Mouse (Mus musculus) c-Kit-positive CD71-positive TER-119-positive erythroid progenitor cells, embryonic 14.5 days (primary cell): ENCODE results near the gene Cited2.
A peak's percentile ranks its signal among the peaks of the same experiment; 100 is the strongest.

Source experiments
- DNase-seq: peaks from one replicate; pipeline ENCODE4 v3.0.0-alpha.2; 2013; ENCODE audit warnings: low spot score

Cited2 gene

GRCm38 (mm10) chr10:17722653-17723410, at the start of gene Cited2:
Gene Cited2, plus strand, starts transcription at chr10:17723218.
- DNase-seq = peak; percentile 90

GRCm38 (mm10) chr10:17674454-17674853, 48.6 kb upstream of the Cited2 start:
- no peak for DNase-seq

GRCm38 (mm10) chr10:17674869-17675268, 48.1 kb upstream of the Cited2 start:
- DNase-seq = no peak

GRCm38 (mm10) chr10:17676464-17676863, 46.6 kb upstream of the Cited2 start:
- DNase-seq = no peak

- DNase-seq = no peak
These were observed 45.7 kb upstream of the Cited2 start for GRCm38 (mm10) chr10:17677308-17677707.

DNA sequence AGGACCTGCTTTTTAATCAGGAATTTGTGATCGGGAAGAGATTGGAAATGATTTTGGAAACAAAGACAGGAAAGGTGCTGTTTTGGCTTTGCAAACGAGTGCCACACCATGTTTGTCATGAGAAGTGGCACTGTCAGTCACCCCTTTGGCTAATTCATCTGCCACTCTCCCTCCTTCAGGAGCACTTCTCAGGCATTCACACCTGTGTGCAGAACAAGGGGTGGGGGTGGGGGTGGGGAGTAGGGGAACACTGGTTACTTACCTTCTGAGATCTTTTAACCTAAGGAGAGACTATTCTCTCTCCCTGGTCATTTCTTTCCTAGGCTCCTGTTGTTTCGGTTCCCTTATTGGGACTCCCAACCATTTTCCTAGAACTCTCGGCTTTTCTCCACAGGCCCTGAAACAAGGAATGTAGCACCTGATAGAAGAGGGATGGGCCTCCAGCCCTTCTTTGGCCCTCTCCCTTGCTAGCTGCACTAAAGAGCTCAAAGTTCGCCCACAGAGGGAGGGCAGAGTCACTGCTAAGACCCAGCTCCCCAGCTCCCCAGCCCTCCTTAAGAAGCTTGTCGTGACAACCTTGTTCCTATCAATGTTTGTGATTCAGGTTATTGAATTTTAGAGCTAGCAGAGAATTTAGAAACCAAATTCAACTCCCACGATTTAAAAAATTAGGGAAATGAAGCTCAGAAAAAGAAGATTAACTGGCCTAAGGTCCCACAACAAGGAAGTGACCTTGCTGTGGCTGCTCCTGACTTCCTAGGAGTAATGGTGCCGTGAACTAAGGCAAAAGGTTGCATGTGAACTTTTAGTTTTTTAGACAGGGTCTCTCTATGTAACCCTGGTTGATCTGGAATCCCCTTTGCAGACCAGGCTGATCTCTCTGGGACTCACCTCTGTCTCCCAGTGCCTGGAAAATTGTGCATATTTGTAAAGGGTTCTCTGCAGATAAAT, 42.3 kb upstream of the Cited2 start:
- no peak for DNase-seq

DNA sequence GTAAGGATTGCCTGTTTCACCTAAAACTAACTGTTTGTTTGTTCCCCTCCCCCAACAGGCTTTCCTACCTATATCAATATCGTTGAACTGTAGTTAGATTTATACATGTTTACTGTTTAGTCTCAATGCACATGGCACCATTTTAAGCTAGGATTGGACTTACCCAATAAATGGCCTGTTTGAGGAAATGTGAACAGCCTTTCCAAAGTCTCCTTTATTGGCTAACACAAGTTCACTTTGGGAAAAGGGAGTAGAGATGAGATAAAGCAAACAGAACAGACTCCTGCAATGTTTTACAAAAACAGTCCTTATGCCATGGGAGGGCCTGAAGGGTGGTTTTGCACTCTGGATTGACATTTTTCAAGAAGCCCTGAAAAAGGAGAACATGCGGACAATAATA, 41.6 kb upstream of the Cited2 start:
- no peak for DNase-seq

- DNase-seq = no peak
These were observed 39.1 kb upstream of the Cited2 start for GRCm38 (mm10) chr10:17683852-17684428.

DNA sequence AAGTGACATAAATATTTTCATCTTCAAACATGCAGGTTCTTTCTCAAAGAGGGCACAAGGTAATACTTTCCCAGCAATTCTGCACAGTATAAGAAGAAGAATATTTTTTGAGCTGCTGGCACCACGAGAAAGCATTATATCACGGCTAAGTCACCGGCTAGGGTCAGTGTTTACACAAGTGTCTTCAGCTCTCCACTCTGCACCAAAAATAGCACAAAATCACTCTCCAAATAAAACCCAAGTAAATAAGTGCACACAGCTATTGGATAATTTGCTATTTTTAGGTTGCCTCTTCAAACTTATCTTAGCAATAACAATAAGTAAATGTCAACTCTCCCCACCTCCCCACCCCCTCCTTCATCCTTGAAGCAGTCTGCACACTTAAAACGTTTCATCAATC, 33.2 kb upstream of the Cited2 start:
- no peak for DNase-seq

DNA sequence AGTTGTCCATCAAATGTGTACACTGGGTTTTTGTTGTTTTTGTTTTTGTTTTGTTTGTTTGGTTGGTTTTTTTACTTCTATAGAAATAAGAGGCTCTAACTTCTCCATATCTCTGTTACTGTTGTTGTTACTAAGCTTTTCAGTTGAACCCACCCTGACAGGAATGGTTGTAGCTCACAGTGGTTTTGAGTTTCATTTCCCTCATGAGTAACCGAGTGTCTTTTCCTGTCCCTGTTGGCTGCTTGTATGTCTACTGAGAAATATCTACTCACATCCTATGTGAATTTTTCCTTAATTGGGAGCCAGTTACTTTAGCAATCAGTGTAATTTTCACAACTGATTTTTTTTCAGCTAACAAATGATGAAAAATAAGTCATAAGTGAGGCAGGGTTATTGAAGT, 31.3 kb upstream of the Cited2 start:
- DNase-seq = no peak

DNA sequence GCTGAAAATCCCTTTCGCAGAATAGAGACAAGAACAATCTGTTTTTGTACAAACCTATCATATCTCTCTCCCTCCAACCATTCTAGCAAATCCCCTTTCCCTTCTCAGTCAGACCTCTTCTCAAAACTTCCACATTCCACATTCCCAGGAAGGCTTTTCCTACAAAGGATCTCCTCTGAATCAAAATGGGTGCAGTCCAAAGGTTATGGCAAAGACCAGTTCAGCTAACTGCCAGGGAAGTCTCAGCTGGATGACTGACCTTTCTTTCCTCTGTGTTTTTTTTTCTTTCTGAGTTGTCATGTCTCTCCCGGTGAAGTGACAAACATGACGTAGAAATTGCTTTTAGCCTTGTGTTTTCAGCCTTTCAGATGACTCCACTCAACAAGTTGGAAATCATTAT, 27.2 kb upstream of the Cited2 start:
- DNase-seq = no peak

DNA sequence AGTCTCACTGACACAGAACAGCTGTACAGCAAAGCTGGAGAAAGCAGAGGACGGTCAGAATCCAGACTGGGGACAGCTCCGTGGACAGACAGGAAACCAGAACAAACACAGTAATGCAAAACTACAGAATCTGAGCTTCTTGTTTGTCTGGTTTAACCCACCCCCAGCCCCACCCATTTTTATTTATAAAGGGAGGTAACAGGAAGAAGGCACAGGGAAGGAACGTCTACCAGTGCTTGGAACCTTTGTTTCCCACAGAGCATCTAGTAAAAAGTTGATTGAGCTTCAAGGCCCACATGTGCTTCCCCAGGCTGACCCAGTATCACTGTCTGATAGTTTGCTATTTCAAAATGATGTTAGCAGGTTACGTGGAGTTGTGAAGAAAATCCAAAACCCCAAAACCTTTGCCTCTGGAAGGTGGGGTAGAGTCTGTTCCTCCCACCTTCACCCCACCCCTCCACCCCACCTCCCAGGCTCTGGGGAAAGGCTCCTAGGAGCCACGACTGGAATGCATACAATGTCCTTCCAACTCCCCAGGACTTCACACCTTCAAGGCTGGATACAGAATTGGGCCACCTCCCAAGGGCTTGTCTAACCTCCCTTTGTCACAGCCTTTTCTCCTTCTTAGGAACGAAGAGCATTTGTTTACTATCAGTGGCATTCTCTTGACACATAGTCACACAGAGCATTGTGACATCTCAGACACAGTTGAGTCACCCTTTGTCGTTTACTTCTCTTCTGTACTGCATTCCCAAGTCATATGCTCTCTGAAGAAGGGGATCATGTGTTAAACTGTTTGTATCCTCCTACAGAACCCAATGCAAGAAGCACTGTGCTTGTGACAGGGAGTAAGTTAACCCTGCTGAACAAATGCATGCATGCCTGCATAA, 25.4 kb upstream of the Cited2 start:
- DNase-seq = no peak

- no peak for DNase-seq
These were observed 17.5 kb upstream of the Cited2 start for GRCm38 (mm10) chr10:17705466-17705973.

DNA sequence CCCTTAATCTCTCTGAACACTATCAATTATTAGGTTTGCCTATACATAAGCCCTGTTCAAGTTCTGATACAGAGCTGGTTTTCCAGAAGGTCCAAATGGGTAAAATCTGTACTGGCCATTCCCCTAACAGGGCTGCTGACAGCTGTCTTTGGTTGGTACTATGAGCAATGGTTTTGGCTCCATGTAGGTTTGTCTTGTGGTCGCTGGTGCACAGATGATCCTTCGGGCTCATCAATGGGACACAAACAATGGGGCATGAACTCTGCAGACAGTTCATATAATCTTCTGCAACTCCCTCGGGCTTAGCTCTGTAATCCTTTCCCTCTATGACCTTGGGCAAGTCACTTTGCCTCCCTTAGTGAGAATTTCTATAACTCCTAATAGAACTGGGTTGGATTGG, 12.3 kb upstream of the Cited2 start:
- no peak for DNase-seq

GRCm38 (mm10) chr10:17719009-17719570, 3.9 kb upstream of the Cited2 start:
- DNase-seq = peak; percentile 53

DNA sequence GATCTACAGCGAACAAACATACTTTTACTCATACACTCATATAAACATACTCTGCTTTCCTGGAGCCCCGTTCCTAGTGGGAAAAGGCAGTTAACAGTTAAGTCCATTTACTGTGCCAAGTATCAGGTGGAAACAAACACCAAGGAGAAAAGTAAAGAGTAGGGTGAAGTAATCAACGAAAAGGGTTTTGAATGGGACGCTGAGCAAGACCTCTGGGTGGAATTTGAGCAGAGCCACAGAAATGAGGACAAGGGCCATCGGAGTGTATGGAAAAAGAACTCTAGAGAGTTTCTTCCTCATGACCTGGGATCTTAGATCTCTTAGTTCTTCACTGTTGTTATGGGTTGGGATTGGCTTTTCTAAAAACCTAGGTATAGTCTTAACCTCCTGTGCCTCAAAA, 3.4 kb upstream of the Cited2 start:
- DNase-seq = no peak

DNA sequence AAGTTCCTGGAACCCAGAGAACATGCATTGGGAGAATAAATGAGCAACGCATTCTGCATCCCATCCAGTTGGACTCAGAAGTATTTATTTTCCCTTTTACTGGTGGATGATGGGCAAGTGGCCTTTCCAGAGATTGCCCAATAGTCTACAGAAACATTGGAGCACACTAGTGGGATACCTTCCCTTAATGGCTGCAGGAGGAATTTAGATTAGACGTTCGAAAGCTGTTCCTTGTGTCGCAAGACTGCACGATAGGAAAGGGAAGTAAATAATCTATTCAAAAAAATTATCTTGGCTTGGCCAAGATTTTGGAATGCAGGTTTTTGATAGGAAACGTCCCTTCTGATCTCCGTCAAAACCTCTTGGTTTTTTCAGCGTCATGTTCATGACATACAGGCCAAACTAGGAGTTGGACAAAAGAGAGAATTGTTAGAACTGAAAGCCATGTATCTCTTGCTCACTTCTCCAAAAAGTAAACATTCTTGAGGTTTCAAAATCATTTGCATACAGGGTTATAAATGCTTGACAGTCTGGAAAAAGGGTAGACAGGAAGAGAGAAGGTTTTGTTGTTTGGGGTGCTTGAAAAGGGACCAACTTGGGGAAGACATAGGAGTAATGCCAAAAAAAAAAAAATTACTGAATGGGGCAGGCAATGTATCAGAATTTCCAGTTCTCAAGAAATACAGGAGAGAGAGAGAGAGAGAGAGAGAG, 2.0 kb upstream of the Cited2 start:
- DNase-seq = no peak

GRCm38 (mm10) chr10:17721602-17722121, 1.4 kb upstream of the Cited2 start:
- peak; percentile 47 for DNase-seq

DNA sequence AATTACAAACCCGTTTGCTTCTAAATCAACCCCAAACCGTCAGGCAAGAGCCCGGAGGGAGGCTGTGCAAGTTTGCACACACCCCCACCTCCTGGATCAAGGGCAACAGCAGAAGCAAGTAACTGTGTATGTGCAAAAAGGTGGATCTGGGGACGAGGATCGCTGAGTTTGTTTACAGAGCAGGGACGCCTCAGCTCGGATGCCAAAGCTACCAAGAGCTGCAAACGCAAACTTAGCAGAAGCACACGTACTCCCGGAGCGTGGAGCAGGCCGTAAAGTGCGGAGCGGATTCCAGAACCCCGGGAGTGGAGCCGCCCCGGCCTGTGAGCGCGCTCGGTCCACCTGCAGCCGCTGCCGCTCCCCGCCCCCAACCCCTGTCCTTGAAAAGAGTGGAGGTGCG, 860 bp upstream of the Cited2 start:
- peak; percentile 88 for DNase-seq

DNA sequence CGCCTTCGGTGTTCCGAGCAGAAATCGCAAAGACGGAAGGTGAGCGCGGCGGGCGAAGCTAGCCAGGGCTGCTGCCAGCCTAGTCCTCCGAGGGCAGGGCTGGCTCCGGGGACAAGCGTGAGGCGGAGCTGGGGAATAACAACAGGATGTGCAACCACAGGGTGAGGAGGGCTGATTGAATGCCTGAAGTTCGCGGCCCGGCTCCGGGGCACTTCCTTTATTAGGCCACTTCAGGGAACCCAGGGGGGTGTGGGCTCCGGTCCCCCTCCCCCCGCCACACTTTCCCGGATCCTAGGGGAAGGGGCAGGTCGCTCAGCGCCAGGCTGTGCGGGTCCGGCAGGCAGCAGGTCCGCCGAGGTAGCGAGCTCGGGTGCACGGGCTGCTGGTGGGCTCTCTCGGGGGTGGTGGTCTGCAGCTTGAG, 413 bp downstream of the Cited2 start:
- no peak for DNase-seq
